Mouse (Mus musculus) G1E (cell line): ENCODE results near the gene Nt5e. TPM values are rescaled to one million over a fixed set of nuclear protein-coding genes. Genes with fewer than 3 reads are reported as not detected.

ENCODE experiments used
- ATAC-seq: 2 replicates; pipeline ENCODE4 v1.8.0; 2016; ENCODE audit warnings: mild to moderate bottlenecking; ENCODE audit not compliant: insufficient number of reproducible peaks, poor library complexity, low FRiP score, severe bottlenecking; ENCODE audit errors: extremely low read depth
- DNase-seq: peaks from one replicate; pipeline ENCODE4 v3.0.0; 2012; ENCODE audit warnings: low spot score
- H3K27me3 ChIP-seq: 2 replicates; pipeline ENCODE4 v1.6.1; 2012; ENCODE audit warnings: mild to moderate bottlenecking, low read length, inconsistent platforms; ENCODE audit not compliant: insufficient read depth
- H3K36me3 ChIP-seq: replicated peaks from 2 replicates; pipeline ENCODE3; 2012; ENCODE audit warnings: mild to moderate bottlenecking, inconsistent platforms
- H3K4me1 ChIP-seq: 2 replicates; pipeline ENCODE4 v1.6.1; 2012; ENCODE audit warnings: low read depth, low read length, inconsistent platforms, mixed read lengths; ENCODE audit not compliant: insufficient read depth
- H3K4me3 ChIP-seq: 2 replicates; pipeline ENCODE4 v1.5.1; 2012; ENCODE audit warnings: low read depth, mild to moderate bottlenecking, inconsistent platforms, low read length, moderate library complexity, mixed read lengths
- H3K9me3 ChIP-seq: replicated peaks from 2 replicates; pipeline ENCODE4 v1.6.1; 2012; ENCODE audit warnings: inconsistent platforms
- CTCF ChIP-seq: IDR thresholded peaks from 2 replicates; pipeline ENCODE4 v1.5.1; 2012; ENCODE audit warnings: low read depth, low read length, inconsistent platforms, mixed read lengths
- GATA1 ChIP-seq: IDR thresholded peaks from 2 replicates; pipeline ENCODE4 v1.6.1; 2012; ENCODE audit warnings: borderline replicate concordance, low read length, inconsistent platforms, mixed read lengths
- GATA2 ChIP-seq: IDR thresholded peaks from 2 replicates; pipeline ENCODE4 v1.6.1; 2012; ENCODE audit warnings: low read depth, low read length, inconsistent platforms, borderline replicate concordance
- POLR2AphosphoS5 ChIP-seq: IDR thresholded peaks from 2 replicates; pipeline ENCODE4 v1.6.1; 2012; ENCODE audit warnings: low read depth, low read length, inconsistent platforms; ENCODE audit not compliant: insufficient replicate concordance
- TAL1 ChIP-seq: conservative IDR thresholded peaks from 2 replicates; pipeline ENCODE4 v1.6.1; 2012; ENCODE audit warnings: low read depth, low read length, inconsistent platforms, mixed read lengths
- polyA plus RNA-seq: library from polyadenylated mRNA; stranded (reverse); fragments of >175 nt; gene quantifications from 2 replicates; pipeline ENCODE4 v1.2.3, GENCODE M21; 2012
- total RNA-seq, 2 experiments: library from RNA; stranded (forward) in 1 of 2; stranded (reverse) in 1 of 2; fragments of 200-1000 nt in 1 of 2; fragments of >200 nt in 1 of 2; fragmentation: Nextera tagmentation in 1 of 2; gene quantifications; 2 replicates each; pipeline ENCODE4 v1.2.3; 2014 to 2017

The Nt5e gene
- total and polyA plus RNA-seq, 3 experiments = 0.22 TPM; not detected in 2

DNA sequence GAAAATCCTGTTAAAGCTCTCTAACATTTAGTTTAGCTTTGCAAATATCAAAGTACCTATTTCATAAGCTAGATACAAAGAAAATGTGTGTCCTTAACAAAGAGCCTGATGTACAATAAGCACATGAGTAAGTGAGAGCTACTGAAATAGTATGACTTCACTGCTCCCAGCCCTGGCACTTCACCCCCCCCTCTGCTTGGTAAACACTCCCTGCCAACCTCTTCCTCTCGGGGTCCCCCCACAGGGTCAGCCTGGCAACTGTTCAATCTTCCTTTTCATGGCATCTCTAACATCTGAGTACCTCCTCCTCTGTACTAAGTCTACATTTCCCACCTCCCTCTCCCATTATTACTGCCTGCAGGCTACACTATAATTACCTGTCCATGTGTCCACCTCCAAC lies 89.8 kb downstream of the Nt5e start:
- no peaks in the 10 kb centered on the region for H3K27me3 ChIP-seq
- H3K4me1 ChIP-seq = no peaks in the 10 kb centered on the region
- peaks cover 57% of the 10 kb centered on the region for H3K36me3 ChIP-seq
- no peak overlapping the region for H3K4me3 ChIP-seq
- no peak for TF ChIP-seq TAL1
- no peak for TF ChIP-seq GATA1
- TF ChIP-seq POLR2AphosphoS5 = no peak
- no peak for TF ChIP-seq CTCF
- TF ChIP-seq GATA2 = no peak
- H3K9me3 ChIP-seq = no peaks in the 10 kb centered on the region
- DNase-seq (no peak), ATAC-seq (no peak)

Other genes with a start within 250 kb of the Nt5e start
- gene Snx14, start 111.8 kb downstream of the Nt5e start, total RNA-seq (2014; fragmentation: Nextera tagmentation) = 47.4 and 57.4 TPM in 2 replicates
- gene Snx14, start 111.8 kb downstream of the Nt5e start, total RNA-seq (2017) = 37.8 and 51.0 TPM in 2 replicates
- gene Snx14, start 111.8 kb downstream of the Nt5e start, polyA plus RNA-seq = 8.3 and 8.5 TPM in 2 replicates
- gene Gm20537, start 129.4 kb downstream of the Nt5e start, total RNA-seq (2014; fragmentation: Nextera tagmentation) = 1.5 TPM in 1 of 2 replicates, not detected in the other
- gene Gm20537, start 129.4 kb downstream of the Nt5e start, total RNA-seq (2017) = 0.41 and 0.87 TPM in 2 replicates
- gene Gm20537, start 129.4 kb downstream of the Nt5e start, polyA plus RNA-seq = 14.1 and 22.0 TPM in 2 replicates
- gene Syncrip, start 155.4 kb downstream of the Nt5e start, total RNA-seq (2014; fragmentation: Nextera tagmentation) = 251 and 283 TPM in 2 replicates
- 152 and 197 TPM in 2 replicates for gene Syncrip, start 155.4 kb downstream of the Nt5e start, total RNA-seq (2017)
- gene Syncrip, start 155.4 kb downstream of the Nt5e start, polyA plus RNA-seq = 148 and 152 TPM in 2 replicates
- gene Zfp949, start 220.8 kb downstream of the Nt5e start, total RNA-seq (2014; fragmentation: Nextera tagmentation) = 14.9 and 30.9 TPM in 2 replicates
- gene Zfp949, start 220.8 kb downstream of the Nt5e start, total RNA-seq (2017) = 13.6 and 14.0 TPM in 2 replicates
- gene Zfp949, start 220.8 kb downstream of the Nt5e start, polyA plus RNA-seq = 0.45 and 0.93 TPM in 2 replicates